Mouse (Mus musculus): ENCODE results near the gene Nedd9. TPM values are rescaled to one million over a fixed set of nuclear protein-coding genes. Genes with fewer than 3 reads are reported as not detected.

The Nedd9 gene
- total and polyA plus RNA-seq, 2 experiments from 2014 or later = 12.6 to 30.5 TPM

- DNase-seq (no peak), ATAC-seq (no peak)
- H3K4me3 ChIP-seq (ENCODE audit: low read depth, low read length) = no peak overlapping the region
- WGBS = 83% methylated on average over 3 of the region's 3 CpGs
- no peaks in the 10 kb centered on the region for H3K36me3 ChIP-seq (ENCODE audit: insufficient read depth)
- H3K9ac ChIP-seq = no peak overlapping the region
- no peak overlapping the region for H3K4me2 ChIP-seq (ENCODE audit: low read depth)
- H3K9me3 ChIP-seq (ENCODE audit: low read length) = no peaks in the 10 kb centered on the region
- no peaks in the 10 kb centered on the region for H3K27me3 ChIP-seq (ENCODE audit: insufficient read depth, low read length)
- H3K27ac ChIP-seq (ENCODE audit: low read depth, low read length) = no peak overlapping the region
- H3K4me1 ChIP-seq (ENCODE audit: insufficient read depth) = no peaks in the 10 kb centered on the region
- TF ChIP-seq CTCF (IDR thresholded peaks at IDR 0.05; ENCODE audit: low read depth) = no peak
These were observed 41.9 kb downstream of the Nedd9 start for GRCm38 (mm10) chr13:41445067-41445808.

GRCm38 (mm10) chr13:41444230-41444629, 42.9 kb downstream of the Nedd9 start:
- Histone ChIP-seq H3K4me2 (ENCODE audit: low read depth) (no peak overlapping the region), H3K27ac (ENCODE audit: low read depth, low read length) (no peak overlapping the region), H3K4me3 (ENCODE audit: low read depth, low read length) (no peak overlapping the region), H3K4me1 (ENCODE audit: insufficient read depth) (no peaks in the 10 kb centered on the region), H3K27me3 (ENCODE audit: insufficient read depth, low read length) (no peaks in the 10 kb centered on the region), H3K9me3 (ENCODE audit: low read length) (no peaks in the 10 kb centered on the region), H3K36me3 (ENCODE audit: insufficient read depth) (no peaks in the 10 kb centered on the region), H3K9ac (no peak overlapping the region)
- DNase-seq = no peak
- ATAC-seq = no peak
- 91% methylated on average over 6 of the region's 6 CpGs for whole genome bisulfite sequencing
- TF ChIP-seq CTCF (IDR thresholded peaks at IDR 0.05; ENCODE audit: low read depth) = no peak

- DNase-seq = peak; percentile 14
These were observed 45.0 kb downstream of the Nedd9 start for GRCm38 (mm10) chr13:41442145-41442544.

GRCm38 (mm10) chr13:41440205-41440604, 47.0 kb downstream of the Nedd9 start:
- H3K4me1 ChIP-seq (ENCODE audit: insufficient read depth) = no peaks in the 10 kb centered on the region
- DNase-seq = no peak
- ATAC-seq = no peak
- no peak overlapping the region for H3K4me3 ChIP-seq (ENCODE audit: low read depth, low read length)
- no peaks in the 10 kb centered on the region for H3K27me3 ChIP-seq (ENCODE audit: insufficient read depth, low read length)
- no peaks in the 10 kb centered on the region for H3K9me3 ChIP-seq (ENCODE audit: low read length)
- TF ChIP-seq CTCF (IDR thresholded peaks at IDR 0.05; ENCODE audit: low read depth) = no peak
- 95% methylated on average over 1 of the region's 1 CpGs for WGBS
- no peaks in the 10 kb centered on the region for H3K36me3 ChIP-seq (ENCODE audit: insufficient read depth)
- no peak overlapping the region for H3K27ac ChIP-seq (ENCODE audit: low read depth, low read length)
- H3K4me2 ChIP-seq (ENCODE audit: low read depth) = no peak overlapping the region
- H3K9ac ChIP-seq = no peak overlapping the region

More at GRCm38 (mm10) chr13:41442145-41442544, 45.0 kb downstream of the Nedd9 start:
- Histone ChIP-seq H3K4me3 (ENCODE audit: low read depth, low read length) (no peak overlapping the region), H3K4me2 (ENCODE audit: low read depth) (no peak overlapping the region), H3K9ac (no peak overlapping the region), H3K4me1 (ENCODE audit: insufficient read depth) (no peaks in the 10 kb centered on the region), H3K27me3 (ENCODE audit: insufficient read depth, low read length) (no peaks in the 10 kb centered on the region), H3K36me3 (ENCODE audit: insufficient read depth) (no peaks in the 10 kb centered on the region), H3K27ac (ENCODE audit: low read depth, low read length) (no peak overlapping the region), H3K9me3 (ENCODE audit: low read length) (no peaks in the 10 kb centered on the region)
- no peak for TF ChIP-seq CTCF (IDR thresholded peaks at IDR 0.05; ENCODE audit: low read depth)
- peak; percentile 63; the same call in 1 of the 2 replicates for ATAC-seq
- WGBS = 35% methylated on average over 4 of the region's 4 CpGs

- DNase-seq (no peak), ATAC-seq (no peak)
- H3K27ac ChIP-seq (ENCODE audit: low read depth, low read length) = no peak overlapping the region
- H3K4me3 ChIP-seq (ENCODE audit: low read depth, low read length) = no peak overlapping the region
- H3K4me1 ChIP-seq (ENCODE audit: insufficient read depth) = no peaks in the 10 kb centered on the region
- 95% methylated on average over 2 of the region's 2 CpGs for WGBS
- H3K9ac ChIP-seq = no peak overlapping the region
- H3K4me2 ChIP-seq (ENCODE audit: low read depth) = no peak overlapping the region
- TF ChIP-seq CTCF (IDR thresholded peaks at IDR 0.05; ENCODE audit: low read depth) = no peak
- no peaks in the 10 kb centered on the region for H3K9me3 ChIP-seq (ENCODE audit: low read length)
- no peaks in the 10 kb centered on the region for H3K27me3 ChIP-seq (ENCODE audit: insufficient read depth, low read length)
- no peaks in the 10 kb centered on the region for H3K36me3 ChIP-seq (ENCODE audit: insufficient read depth)
These were observed 49.8 kb downstream of the Nedd9 start for GRCm38 (mm10) chr13:41437390-41437789.

GRCm38 (mm10) chr13:41436731-41437130, 50.4 kb downstream of the Nedd9 start:
- H3K4me2 ChIP-seq (ENCODE audit: low read depth) = no peak overlapping the region
- H3K4me1 ChIP-seq (ENCODE audit: insufficient read depth) = no peaks in the 10 kb centered on the region
- ATAC-seq (no peak), DNase-seq (no peak)
- no peaks in the 10 kb centered on the region for H3K9me3 ChIP-seq (ENCODE audit: low read length)
- no peak overlapping the region for H3K27ac ChIP-seq (ENCODE audit: low read depth, low read length)
- H3K4me3 ChIP-seq (ENCODE audit: low read depth, low read length) = no peak overlapping the region
- WGBS = 82% methylated on average over 5 of the region's 5 CpGs
- no peak overlapping the region for H3K9ac ChIP-seq
- H3K36me3 ChIP-seq (ENCODE audit: insufficient read depth) = no peaks in the 10 kb centered on the region
- no peaks in the 10 kb centered on the region for H3K27me3 ChIP-seq (ENCODE audit: insufficient read depth, low read length)
- TF ChIP-seq CTCF (IDR thresholded peaks at IDR 0.05; ENCODE audit: low read depth) = no peak

- WGBS = 86% methylated on average over 6 of the region's 6 CpGs
- no peak for ATAC-seq
- no peak for DNase-seq
These were observed 54.0 kb downstream of the Nedd9 start for GRCm38 (mm10) chr13:41433201-41433600.

More at GRCm38 (mm10) chr13:41433201-41433600, 54.0 kb downstream of the Nedd9 start:
- Histone ChIP-seq H3K27me3 (ENCODE audit: insufficient read depth, low read length) (no peaks in the 10 kb centered on the region), H3K4me2 (ENCODE audit: low read depth) (no peak overlapping the region), H3K27ac (ENCODE audit: low read depth, low read length) (no peak overlapping the region), H3K9me3 (ENCODE audit: low read length) (no peaks in the 10 kb centered on the region), H3K4me3 (ENCODE audit: low read depth, low read length) (no peak overlapping the region), H3K9ac (no peak overlapping the region), H3K36me3 (ENCODE audit: insufficient read depth) (no peaks in the 10 kb centered on the region), H3K4me1 (ENCODE audit: insufficient read depth) (no peaks in the 10 kb centered on the region)
- TF ChIP-seq CTCF (IDR thresholded peaks at IDR 0.05; ENCODE audit: low read depth) = no peak
